Mouse (Mus musculus) heart, adult 10 weeks (tissue): ENCODE results near the gene Sun1. TPM values are rescaled to one million over a fixed set of nuclear protein-coding genes. Genes with fewer than 3 reads are reported as not detected.

Experiments used
- polyA plus RNA-seq: library from polyadenylated mRNA; stranded (reverse); fragments of 350-450 nt; fragmentation: Illumina TruSeq; extraction: RNeasy Lipid Tissue Mini Kit (QIAGEN cat#74804); gene quantifications from one replicate; pipeline ENCODE4 v1.2.3, GENCODE M21; 2014; ENCODE audit warnings: low read depth, low replicate concordance

Sun1 gene
- polyA plus RNA-seq = 44.4 TPM

DNA sequence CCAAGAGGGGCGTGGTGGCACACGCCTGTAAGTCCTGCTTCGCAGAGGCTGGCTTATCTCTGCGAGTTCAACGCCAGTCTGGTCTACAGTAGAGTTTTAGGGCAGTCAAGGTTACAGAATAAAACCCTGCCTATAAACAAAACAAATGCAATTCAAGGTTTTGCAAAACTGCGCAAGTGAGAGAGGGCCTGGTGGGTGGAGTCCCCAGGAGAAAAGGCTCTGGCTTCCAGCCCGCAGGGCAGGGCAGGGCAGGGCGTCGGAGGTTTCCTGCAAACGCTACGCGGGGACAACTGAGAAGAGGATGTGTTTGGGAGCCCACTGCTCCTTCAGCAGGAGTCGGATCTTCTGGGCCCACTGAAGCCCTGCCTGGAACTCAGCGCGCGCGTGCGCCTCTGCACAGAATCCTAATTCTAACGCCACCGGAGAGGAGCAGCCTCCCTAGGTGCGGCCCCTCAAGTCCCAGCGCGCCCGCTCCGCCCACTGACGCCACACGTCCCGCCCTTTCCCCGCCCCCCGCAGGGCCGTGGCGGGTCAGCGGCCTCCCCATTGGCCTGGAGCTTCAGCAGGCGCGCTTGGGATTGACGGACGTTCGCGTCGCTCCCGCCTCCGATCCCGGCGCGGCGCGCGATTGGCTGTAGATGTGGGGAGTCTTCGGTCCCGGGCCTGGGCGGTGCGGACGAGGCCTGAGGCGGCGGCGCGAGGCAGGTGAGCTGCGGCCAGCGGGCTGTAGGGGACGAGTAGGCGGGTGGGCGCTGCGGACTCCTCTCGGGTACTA, at the start of gene Sun1:
Gene Sun1 (plus strand): TSS at position 643 of the 775 bp plus-strand sequence.

DNA sequence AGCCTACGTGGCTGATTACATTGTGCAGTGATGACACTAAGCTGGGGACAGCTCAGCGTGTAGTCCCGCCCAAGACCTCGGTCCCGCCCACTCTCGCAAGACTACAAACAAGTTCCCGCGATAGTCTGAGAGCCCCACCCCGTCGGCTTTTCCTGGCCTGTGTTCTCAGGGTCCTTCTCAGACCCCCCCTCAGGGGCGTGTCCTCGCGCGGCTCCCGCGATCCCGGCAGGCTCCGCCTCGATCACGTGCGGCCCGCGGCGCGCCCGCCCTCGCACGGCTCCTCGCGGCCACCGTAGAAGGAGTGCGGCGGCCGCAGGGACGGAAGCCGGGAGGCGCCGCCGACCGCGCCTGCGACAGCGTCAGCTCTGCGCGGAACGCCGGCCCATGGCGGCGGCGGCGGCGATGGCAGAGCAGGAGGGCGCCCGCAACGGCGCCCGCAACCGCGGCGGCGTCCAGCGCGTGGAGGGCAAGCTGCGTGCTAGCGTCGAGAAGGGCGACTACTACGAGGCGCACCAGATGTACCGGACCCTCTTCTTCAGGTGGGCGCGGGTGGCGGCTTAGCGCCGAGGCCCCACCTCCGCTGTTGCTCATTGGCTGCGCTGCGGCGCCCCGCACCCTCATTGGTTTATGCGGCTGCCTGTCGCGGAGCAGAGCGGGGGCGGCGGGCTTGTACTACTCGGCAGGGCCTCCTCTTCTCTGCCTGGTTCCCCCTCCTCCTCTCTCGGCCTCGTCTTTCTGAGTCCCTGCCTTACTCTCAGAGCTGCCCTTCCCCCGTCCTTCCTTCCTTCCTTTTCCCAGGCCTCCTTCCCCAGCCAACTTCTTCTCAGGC, 51.9 kb downstream of the Sun1 start, which contains the start of gene Get4:
Gene Get4 (plus strand): TSS at position 244 of the 829 bp plus-strand sequence.

Other genes starting within 250 kb of the Sun1 start
- 22.4 TPM for gene Pdgfa, start 203.3 kb upstream of the Sun1 start, polyA plus RNA-seq
- gene Prkar1b, start 50.6 kb upstream of the Sun1 start, polyA plus RNA-seq = 1.9 TPM
- 8.7 TPM for gene Dnaaf5, start 50.4 kb upstream of the Sun1 start, polyA plus RNA-seq
- gene Get4, start 51.7 kb downstream of the Sun1 start, polyA plus RNA-seq = 49.9 TPM
- 2.5 TPM for gene Adap1, start 125.0 kb downstream of the Sun1 start, polyA plus RNA-seq
- 56.3 TPM for gene Cox19, start 150.8 kb downstream of the Sun1 start, polyA plus RNA-seq
- not detected for gene Cyp2w1, start 152.0 kb downstream of the Sun1 start, polyA plus RNA-seq
- gene Gpr146, start 177.1 kb downstream of the Sun1 start, polyA plus RNA-seq = 52.5 TPM
- gene C130050O18Rik, start 204.6 kb downstream of the Sun1 start, polyA plus RNA-seq = 0.81 TPM
- gene Gper1, start 222.5 kb downstream of the Sun1 start, polyA plus RNA-seq = 1.1 TPM